Mouse (Mus musculus) hindbrain, embryonic 11.5 days (tissue): ENCODE results near the gene Slc16a6. TPM values are rescaled to one million over a fixed set of nuclear protein-coding genes. Genes with fewer than 3 reads are reported as not detected.

ENCODE experiments used
- ATAC-seq: fragments of 200-750 bp; cut with Nextera tagmentation; 2 replicates; pipeline ENCODE4 v1.8.0; 2017; ENCODE audit warnings: mild to moderate bottlenecking, moderate TSS enrichment, moderate library complexity; ENCODE audit not compliant: low FRiP score
- DNase-seq: peaks from one replicate; pipeline ENCODE4 v3.0.0-alpha.2; 2015; ENCODE audit warnings: low spot score
- H3K27ac ChIP-seq: fragments of 300-500 bp; sonication (generic); 2 replicates; pipeline ENCODE4 v1.5.1; 2014; ENCODE audit warnings: mild to moderate bottlenecking, low read depth, low read length
- H3K27me3 ChIP-seq: fragments of 300-500 bp; sonication (generic); 2 replicates; pipeline ENCODE4 v1.6.1; 2014; ENCODE audit warnings: mild to moderate bottlenecking, low read length, moderate library complexity, mixed read lengths; ENCODE audit not compliant: control insufficient read depth, insufficient read depth
- H3K36me3 ChIP-seq: fragments of 300-500 bp; sonication (generic); 2 replicates; pipeline ENCODE4 v1.6.1; 2014; ENCODE audit warnings: mild to moderate bottlenecking, low read length, moderate library complexity, mixed read lengths; ENCODE audit not compliant: control insufficient read depth, insufficient read depth
- H3K4me1 ChIP-seq: fragments of 300-500 bp; sonication (generic); replicated peaks from 2 replicates; pipeline ENCODE4 v1.6.1; 2014; ENCODE audit warnings: low read length, mixed read lengths; ENCODE audit not compliant: control insufficient read depth, insufficient read depth
- H3K4me2 ChIP-seq: fragments of 300-500 bp; sonication (generic); replicated peaks from 2 replicates; pipeline ENCODE4 v1.6.1; 2014; ENCODE audit warnings: mild to moderate bottlenecking, low read depth, low read length
- H3K4me3 ChIP-seq: fragments of 300-500 bp; sonication (generic); 2 replicates; pipeline ENCODE4 v1.5.1; 2014; ENCODE audit warnings: low read depth, low read length
- H3K9ac ChIP-seq: fragments of 300-500 bp; sonication (generic); 2 replicates; pipeline ENCODE4 v1.6.1; 2014; ENCODE audit warnings: low read depth, low read length
- H3K9me3 ChIP-seq: fragments of 300-500 bp; sonication (generic); 2 replicates; pipeline ENCODE4 v1.6.1; 2016; ENCODE audit warnings: low read length; ENCODE audit not compliant: control insufficient read depth
- whole genome bisulfite sequencing: fragments of 180-500 bp; shearing (Covaris S2); extraction: QIAGEN DNeasy Blood & Tissue Kit; methylation state at CpG from one replicate; pipeline ENCODE4 v1.1.7; 2014; 5-methylcytosine and 5-hydroxymethylcytosine counted together
- polyA plus RNA-seq: library from polyadenylated mRNA; unstranded; fragments of >200 nt; fragmentation: Nextera tagmentation; extraction: Ambion mirVana; gene quantifications from 2 replicates; pipeline ENCODE4 v1.2.1, GENCODE M21; 2014

Gene Slc16a6
- polyA plus RNA-seq, 1 experiment from 2014 or later = 6.0 TPM

- Histone ChIP-seq H3K4me3 (no peak overlapping the region), H3K9ac (no peak overlapping the region), H3K4me2 (no peak overlapping the region), H3K27ac (no peak overlapping the region), H3K4me1 (no peaks in the 10 kb centered on the region), H3K27me3 (no peaks in the 10 kb centered on the region), H3K9me3 (no peaks in the 10 kb centered on the region), H3K36me3 (peaks cover 4% of the 10 kb centered on the region; the same call in 1 of the 2 replicates)
- WGBS = 95% methylated on average over 16 of the region's 16 CpGs
- no peak for ATAC-seq
- no peak for DNase-seq
These were observed 39.1 kb downstream of the Slc16a6 start for GRCm38 (mm10) chr11:109434233-109434798.

- DNase-seq (no peak), ATAC-seq (no peak)
- 99% methylated on average over 5 of the region's 5 CpGs for WGBS
- H3K4me2 ChIP-seq = no peak overlapping the region
- no peak overlapping the region for H3K4me3 ChIP-seq
- H3K27ac ChIP-seq = no peak overlapping the region
- no peaks in the 10 kb centered on the region for H3K36me3 ChIP-seq
- H3K27me3 ChIP-seq = no peaks in the 10 kb centered on the region
- no peaks in the 10 kb centered on the region for H3K9me3 ChIP-seq
- peaks cover 2% of the 10 kb centered on the region; the same call in 1 of the 2 replicates for H3K4me1 ChIP-seq
- no peak overlapping the region for H3K9ac ChIP-seq
These were observed 46.0 kb downstream of the Slc16a6 start for GRCm38 (mm10) chr11:109427353-109427752.

GRCm38 (mm10) chr11:109426272-109426586 is 47.2 kb downstream of the Slc16a6 start:
- DNase-seq (no peak), ATAC-seq (no peak)
- peak overlapping the region; percentile 74 for H3K9ac ChIP-seq
- H3K36me3 ChIP-seq = no peaks in the 10 kb centered on the region
- peak overlapping the region; percentile 82 for H3K27ac ChIP-seq
- peak overlapping the region; percentile 56 for H3K4me3 ChIP-seq
- no peaks in the 10 kb centered on the region for H3K27me3 ChIP-seq
- H3K9me3 ChIP-seq = no peaks in the 10 kb centered on the region
- under 1% methylated on average over 11 of the region's 11 CpGs for WGBS
- peaks cover 2% of the 10 kb centered on the region; the same call in 1 of the 2 replicates for H3K4me1 ChIP-seq
- H3K4me2 ChIP-seq = peak overlapping the region; percentile 52

GRCm38 (mm10) chr11:109425392-109426271 is 47.8 kb downstream of the Slc16a6 start, which contains the start of gene Amz2:
TSS of gene Amz2 (plus strand) at chr11:109425946.
- Histone ChIP-seq H3K9ac (peak within 1 kb of the TSS; percentile 74), H3K36me3 (no peaks in the 10 kb centered on the region), H3K4me2 (peak within 1 kb of the TSS; percentile 52), H3K4me1 (peaks cover 2% of the 10 kb centered on the region; the same call in 1 of the 2 replicates), H3K27ac (peak within 1 kb of the TSS; percentile 82), H3K27me3 (no peaks in the 10 kb centered on the region), H3K4me3 (peak within 1 kb of the TSS; percentile 56), H3K9me3 (no peaks in the 10 kb centered on the region)
- DNase-seq (peak; percentile 100), ATAC-seq (peak; percentile 98)
- 1% methylated on average over 52 of the region's 65 CpGs for WGBS

GRCm38 (mm10) chr11:109423294-109423693 is 50.1 kb downstream of the Slc16a6 start:
- Histone ChIP-seq H3K36me3 (no peaks in the 10 kb centered on the region), H3K9ac (no peak overlapping the region), H3K27me3 (no peaks in the 10 kb centered on the region), H3K9me3 (no peaks in the 10 kb centered on the region), H3K4me2 (no peak overlapping the region), H3K4me3 (no peak overlapping the region), H3K27ac (no peak overlapping the region), H3K4me1 (peaks cover 2% of the 10 kb centered on the region; the same call in 1 of the 2 replicates)
- ATAC-seq = no peak
- 59% methylated on average over 1 of the region's 1 CpGs for WGBS
- no peak for DNase-seq

- 96% methylated on average over 4 of the region's 4 CpGs for WGBS
- no peak for ATAC-seq
- H3K36me3 ChIP-seq = no peaks in the 10 kb centered on the region
These were observed 51.1 kb downstream of the Slc16a6 start for GRCm38 (mm10) chr11:109422263-109422662.

GRCm38 (mm10) chr11:109421205-109421604 is 52.2 kb downstream of the Slc16a6 start:
- DNase-seq (no peak), ATAC-seq (no peak)
- Histone ChIP-seq H3K27me3 (no peaks in the 10 kb centered on the region), H3K4me2 (no peak overlapping the region), H3K9ac (no peak overlapping the region), H3K36me3 (no peaks in the 10 kb centered on the region), H3K4me1 (no peaks in the 10 kb centered on the region; the same call in 1 of the 2 replicates), H3K9me3 (no peaks in the 10 kb centered on the region), H3K4me3 (no peak overlapping the region), H3K27ac (no peak overlapping the region)
- 79% methylated on average over 5 of the region's 5 CpGs for WGBS

More at GRCm38 (mm10) chr11:109422263-109422662, 51.1 kb downstream of the Slc16a6 start:
- H3K4me1 ChIP-seq = peaks cover 2% of the 10 kb centered on the region; the same call in 1 of the 2 replicates
- H3K4me2 ChIP-seq = no peak overlapping the region
- DNase-seq = no peak
- no peak overlapping the region for H3K9ac ChIP-seq
- H3K4me3 ChIP-seq = no peak overlapping the region
- H3K9me3 ChIP-seq = no peaks in the 10 kb centered on the region
- H3K27ac ChIP-seq = no peak overlapping the region
- no peaks in the 10 kb centered on the region for H3K27me3 ChIP-seq

- DNase-seq (no peak), ATAC-seq (no peak)
- 90% methylated on average over 14 of the region's 14 CpGs for WGBS
- H3K4me2 ChIP-seq = no peak overlapping the region
- no peak overlapping the region for H3K9ac ChIP-seq
- H3K4me1 ChIP-seq = no peaks in the 10 kb centered on the region; the same call in 1 of the 2 replicates
- H3K27me3 ChIP-seq = no peaks in the 10 kb centered on the region
- no peaks in the 10 kb centered on the region for H3K9me3 ChIP-seq
- H3K27ac ChIP-seq = no peak overlapping the region
- H3K36me3 ChIP-seq = no peaks in the 10 kb centered on the region
- no peak overlapping the region for H3K4me3 ChIP-seq
These were observed 52.8 kb downstream of the Slc16a6 start for GRCm38 (mm10) chr11:109420567-109420962.
